Mouse (Mus musculus) hindbrain, embryonic 13.5 days (tissue): ENCODE measurements around the gene Rrbp1. TPM values are rescaled to one million over a fixed set of nuclear protein-coding genes. Genes with fewer than 3 reads are reported as not detected.

ENCODE experiments used
- ATAC-seq: fragments of 200-750 bp; cut with Nextera tagmentation; 2 replicates; pipeline ENCODE4 v1.8.0; 2017; ENCODE audit warnings: moderate TSS enrichment; ENCODE audit not compliant: low FRiP score
- H3K27ac ChIP-seq: fragments of 300-500 bp; sonication (generic); 2 replicates; pipeline ENCODE4 v1.5.1; 2015; ENCODE audit warnings: inconsistent platforms, mild to moderate bottlenecking, moderate library complexity
- H3K27me3 ChIP-seq: fragments of 300-500 bp; sonication (generic); 2 replicates; pipeline ENCODE4 v1.6.1; 2015; ENCODE audit warnings: mild to moderate bottlenecking, inconsistent platforms
- H3K36me3 ChIP-seq: fragments of 300-500 bp; sonication (generic); 2 replicates; pipeline ENCODE4 v1.6.1; 2015; ENCODE audit warnings: mild to moderate bottlenecking, inconsistent platforms
- H3K4me1 ChIP-seq: fragments of 300-500 bp; sonication (generic); replicated peaks from 2 replicates; pipeline ENCODE4 v1.6.1; 2015; ENCODE audit warnings: inconsistent platforms
- H3K4me2 ChIP-seq: fragments of 300-500 bp; sonication (generic); 2 replicates; pipeline ENCODE4 v1.6.1; 2015; ENCODE audit warnings: inconsistent platforms, mild to moderate bottlenecking, moderate library complexity
- H3K4me3 ChIP-seq: fragments of 300-500 bp; sonication (generic); 2 replicates; pipeline ENCODE4 v1.5.1; 2015; ENCODE audit warnings: mild to moderate bottlenecking, inconsistent platforms
- H3K9ac ChIP-seq: fragments of 300-500 bp; sonication (generic); 2 replicates; pipeline ENCODE4 v1.6.1; 2015; ENCODE audit warnings: mild to moderate bottlenecking, inconsistent platforms
- H3K9me3 ChIP-seq: fragments of 300-500 bp; sonication (generic); 2 replicates; pipeline ENCODE4 v1.6.1; 2016; ENCODE audit warnings: inconsistent platforms
- WGBS: fragments of 180-500 bp; shearing (Covaris S2); methylation state at CpG from one replicate; pipeline ENCODE4 v1.1.7; 2015; 5-methylcytosine and 5-hydroxymethylcytosine counted together
- polyA plus RNA-seq: library from polyadenylated mRNA; unstranded; fragments of >200 nt; fragmentation: Nextera tagmentation; extraction: Ambion mirVana; gene quantifications from 2 replicates; pipeline ENCODE4 v1.2.1, GENCODE M21; 2015

Rrbp1 gene
- polyA plus RNA-seq, 1 experiment from 2014 or later: 37.3 TPM

DNA sequence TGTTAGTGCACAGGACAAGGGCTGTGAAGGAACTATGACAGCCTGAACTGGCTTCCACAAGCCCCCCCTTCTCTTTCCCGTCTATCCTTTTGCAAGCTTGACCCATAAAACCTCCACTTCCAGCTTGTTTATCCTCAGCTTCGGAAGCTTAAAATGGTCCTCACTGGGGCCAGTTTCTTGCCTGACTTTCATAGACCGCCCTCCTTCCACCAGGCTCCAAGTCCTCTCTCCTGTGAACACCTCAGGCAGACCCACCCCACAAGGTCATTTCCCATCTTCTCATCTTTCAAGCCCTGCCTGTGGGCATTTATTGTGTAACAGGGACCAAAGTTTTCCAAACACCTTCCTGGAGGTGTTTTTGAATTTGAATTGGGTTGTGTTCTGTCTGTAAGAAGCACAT is 11.4 kb upstream of the Rrbp1 start:
- H3K4me1 ChIP-seq: no peaks in the 10 kb centered on the region
- H3K4me3 ChIP-seq: no peak overlapping the region
- no peak overlapping the region for H3K27ac ChIP-seq
- H3K36me3 ChIP-seq: no peaks in the 10 kb centered on the region
- no peak overlapping the region for H3K4me2 ChIP-seq
- no peaks in the 10 kb centered on the region for H3K9me3 ChIP-seq
- 84% methylated on average over 3 of the region's 3 CpGs for WGBS
- ATAC-seq: no peak
- H3K9ac ChIP-seq: no peak overlapping the region
- H3K27me3 ChIP-seq: 0 out of 2 replicates have a peak, but pooled peaks cover 2% of the 10 kb centered on the region

DNA sequence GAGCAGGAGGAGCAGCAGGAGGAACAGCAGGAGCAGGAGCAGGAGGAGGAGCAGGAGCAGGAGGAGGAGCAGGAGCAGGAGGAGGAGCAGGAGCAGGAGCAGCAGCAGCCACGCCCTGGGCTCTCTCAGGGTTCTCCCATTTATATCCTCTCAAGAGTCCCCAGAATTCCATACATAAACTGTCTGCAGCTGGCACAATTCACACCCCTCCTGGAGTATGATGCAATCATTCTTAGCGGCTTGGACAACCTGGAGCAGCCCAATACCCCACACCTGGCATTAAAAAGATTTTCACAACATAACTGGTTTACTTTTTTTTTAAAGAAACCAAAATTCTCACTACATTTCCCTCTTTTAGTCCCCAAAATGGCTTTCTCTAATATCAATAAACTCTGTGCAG is 8.9 kb upstream of the Rrbp1 start:
- no peak overlapping the region for H3K27ac ChIP-seq
- no peak overlapping the region for H3K4me3 ChIP-seq
- no peak overlapping the region for H3K9ac ChIP-seq
- no peaks in the 10 kb centered on the region for H3K36me3 ChIP-seq
- 71% methylated on average over 2 of the region's 2 CpGs for WGBS
- no peak for ATAC-seq
- H3K4me1 ChIP-seq: no peaks in the 10 kb centered on the region
- 0 out of 2 replicates have a peak, but pooled peaks cover 2% of the 10 kb centered on the region for H3K27me3 ChIP-seq
- no peak overlapping the region for H3K4me2 ChIP-seq
- H3K9me3 ChIP-seq: no peaks in the 10 kb centered on the region

DNA sequence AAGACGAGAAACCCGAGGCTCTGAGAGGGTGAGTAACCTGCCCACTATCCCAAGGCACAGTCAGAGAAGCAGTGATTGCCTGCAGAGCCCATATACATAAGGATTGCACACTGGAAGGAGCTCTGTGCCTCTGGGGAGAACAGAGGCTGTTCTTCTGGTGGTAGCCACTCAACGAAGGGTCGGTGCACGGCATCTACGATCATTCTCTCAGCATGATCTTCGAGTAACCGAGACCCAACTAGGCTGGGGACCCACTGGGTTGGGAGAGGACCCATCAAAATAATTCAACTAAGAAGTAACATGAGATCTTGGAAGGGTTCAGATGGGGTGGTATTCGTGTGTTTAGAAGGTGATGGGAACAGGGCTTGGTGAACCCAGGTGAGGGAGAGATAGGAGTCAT is 4.8 kb upstream of the Rrbp1 start:
- Histone ChIP-seq H3K4me1 (0 out of 2 replicates have a peak, but pooled peaks cover 9% of the 10 kb centered on the region), H3K9me3 (no peaks in the 10 kb centered on the region), H3K4me3 (no peak overlapping the region), H3K27ac (no peak overlapping the region), H3K27me3 (0 out of 2 replicates have a peak, but pooled peaks cover 2% of the 10 kb centered on the region), H3K9ac (no peak overlapping the region), H3K4me2 (no peak overlapping the region), H3K36me3 (no peaks in the 10 kb centered on the region)
- 91% methylated on average over 9 of the region's 9 CpGs for WGBS
- no peak for ATAC-seq

DNA sequence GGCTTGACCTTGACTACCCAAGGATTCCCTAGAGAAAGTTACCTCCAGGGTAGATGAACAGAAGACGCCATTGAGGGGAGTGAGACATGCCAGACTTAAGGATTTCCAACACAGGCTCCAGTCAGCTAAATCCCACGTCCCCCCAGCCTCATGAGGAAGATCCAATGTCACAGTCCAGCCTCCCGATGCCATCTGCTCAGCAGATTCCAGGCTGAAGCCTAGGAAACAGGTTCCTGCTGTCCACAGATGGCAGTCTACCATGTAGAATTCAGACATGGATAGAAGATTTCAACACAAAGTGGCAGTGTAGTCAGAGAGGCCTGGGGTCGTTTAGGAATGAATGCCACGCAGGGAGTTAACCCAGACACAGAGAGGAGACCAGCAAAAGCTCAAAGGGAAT is 3.4 kb upstream of the Rrbp1 start:
- H3K36me3 ChIP-seq: no peaks in the 10 kb centered on the region
- 22% methylated on average over 5 of the region's 5 CpGs for WGBS
- ATAC-seq: no peak
- H3K4me2 ChIP-seq: no peak overlapping the region
- no peaks in the 10 kb centered on the region for H3K9me3 ChIP-seq
- peaks cover 17% of the 10 kb centered on the region for H3K4me1 ChIP-seq
- H3K9ac ChIP-seq: no peak overlapping the region
- H3K27ac ChIP-seq: no peak overlapping the region
- H3K4me3 ChIP-seq: no peak overlapping the region
- H3K27me3 ChIP-seq: no peaks in the 10 kb centered on the region

DNA sequence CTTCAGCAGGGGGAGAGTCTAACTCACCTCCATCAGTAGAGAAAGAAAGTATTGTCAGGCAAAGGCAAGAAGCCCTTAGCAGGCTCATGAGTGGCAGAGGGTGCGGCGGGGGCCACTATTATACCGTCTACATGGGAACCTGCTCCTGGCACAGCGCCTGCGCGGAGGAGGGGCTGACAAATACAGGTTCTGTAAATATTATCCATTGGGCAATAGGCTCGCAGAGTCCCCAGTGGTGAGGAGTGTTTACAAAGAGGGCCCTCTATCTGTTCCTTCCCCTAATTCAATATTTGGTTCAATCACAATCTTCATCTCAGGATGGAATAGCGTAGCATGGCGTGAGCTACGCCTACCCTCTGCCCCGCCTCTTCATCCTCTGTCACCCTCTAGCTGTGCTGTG is 3.0 kb upstream of the Rrbp1 start:
- 82% methylated on average over 11 of the region's 11 CpGs for WGBS
- Histone ChIP-seq H3K36me3 (no peaks in the 10 kb centered on the region), H3K9ac (no peak overlapping the region), H3K4me2 (no peak overlapping the region), H3K4me1 (peaks cover 22% of the 10 kb centered on the region), H3K9me3 (no peaks in the 10 kb centered on the region), H3K27ac (no peak overlapping the region), H3K27me3 (no peaks in the 10 kb centered on the region), H3K4me3 (no peak overlapping the region)
- ATAC-seq: no peak

DNA sequence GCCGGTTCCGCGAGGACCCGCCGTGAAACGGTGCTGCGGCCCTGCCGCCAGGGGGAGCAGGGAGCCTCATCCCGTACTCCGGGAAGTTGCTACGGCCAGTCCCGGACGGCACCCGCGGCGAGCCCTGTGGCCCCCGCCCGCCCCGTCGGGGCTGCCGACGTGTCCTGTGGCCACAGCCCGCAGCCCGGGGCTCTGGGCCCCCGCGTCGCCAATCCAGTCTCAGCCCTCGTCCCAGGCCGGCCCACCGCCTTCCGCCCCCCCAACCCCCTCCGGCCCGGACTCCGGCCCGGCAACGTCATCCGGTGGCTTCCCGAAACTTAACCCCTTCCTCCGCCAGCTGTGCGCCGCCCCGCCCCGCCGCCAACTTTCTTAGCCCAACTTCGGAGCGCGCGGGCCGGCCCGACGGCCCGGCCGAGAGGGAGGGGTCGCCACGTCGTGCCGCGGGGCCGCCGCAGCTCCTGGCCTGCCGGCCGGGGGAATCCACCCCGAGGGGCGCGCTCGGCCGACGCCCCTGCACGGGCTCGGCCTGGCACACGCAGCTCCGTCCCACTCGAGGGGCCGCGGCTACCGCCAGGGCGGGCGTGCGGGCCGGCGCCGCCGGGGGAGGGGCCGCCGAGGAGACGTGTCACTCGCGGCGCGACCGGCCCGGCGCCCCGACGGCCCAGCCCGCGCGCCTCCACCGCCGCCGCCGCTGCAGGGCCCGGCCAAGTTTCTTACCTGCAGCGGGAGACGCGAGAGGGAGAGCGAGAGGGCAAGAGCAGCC is 600 bp downstream of the Rrbp1 start:
- H3K27ac ChIP-seq: peak overlapping the region; percentile 90
- peak overlapping the region; percentile 90 for H3K4me3 ChIP-seq
- H3K9ac ChIP-seq: peak overlapping the region; percentile 85
- H3K4me1 ChIP-seq: peaks cover 39% of the 10 kb centered on the region
- no peaks in the 10 kb centered on the region for H3K9me3 ChIP-seq
- peak; percentile 29 for ATAC-seq
- no peaks in the 10 kb centered on the region for H3K27me3 ChIP-seq
- H3K36me3 ChIP-seq: no peaks in the 10 kb centered on the region
- H3K4me2 ChIP-seq: peak overlapping the region; percentile 62
- WGBS: under 1% methylated on average over 77 of the region's 107 CpGs

DNA sequence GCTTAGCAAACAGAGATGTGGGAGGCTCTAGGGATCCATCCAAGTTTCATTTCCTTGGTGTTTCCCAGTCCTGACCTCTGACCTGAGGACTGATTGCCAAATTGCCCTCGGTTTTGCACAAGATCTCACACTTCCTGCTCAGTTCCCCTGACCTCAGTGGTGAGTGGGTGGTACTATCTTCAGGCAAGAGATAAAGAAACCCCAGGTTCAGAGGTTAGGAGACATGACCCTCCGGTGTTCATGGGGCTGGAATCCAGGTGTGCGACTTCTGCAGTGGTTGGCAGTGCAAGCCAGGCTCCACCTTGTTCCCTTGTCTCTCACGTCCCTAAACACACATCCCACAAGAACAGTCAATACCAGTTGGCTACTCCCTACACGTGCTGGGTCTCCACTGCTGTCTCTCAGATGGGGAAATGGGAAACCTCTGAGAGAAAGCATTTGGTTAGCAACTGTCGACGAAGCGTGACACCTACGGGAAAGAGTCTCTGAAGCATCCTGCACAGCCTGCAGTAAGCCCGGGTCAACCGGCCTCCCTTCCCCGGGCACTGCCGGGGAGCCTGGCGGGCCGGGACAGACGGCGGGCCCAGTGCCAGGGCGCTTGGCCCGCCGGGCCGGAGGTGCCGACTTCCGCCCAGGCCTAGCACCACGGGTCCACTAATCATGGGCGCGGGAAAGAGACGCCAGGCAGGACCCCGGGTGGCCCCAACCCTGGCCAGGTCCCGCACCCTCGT is 1.3 kb downstream of the Rrbp1 start:
- Histone ChIP-seq H3K9me3 (no peaks in the 10 kb centered on the region), H3K9ac (peak overlapping the region; percentile 85), H3K4me2 (peak overlapping the region; percentile 62), H3K36me3 (no peaks in the 10 kb centered on the region), H3K4me1 (peaks cover 44% of the 10 kb centered on the region), H3K27ac (peak overlapping the region; percentile 90; the same call in 1 of the 2 replicates), H3K4me3 (peak overlapping the region; percentile 90), H3K27me3 (no peaks in the 10 kb centered on the region)
- ATAC-seq: peak; percentile 12
- 4% methylated on average over 30 of the region's 30 CpGs for WGBS

DNA sequence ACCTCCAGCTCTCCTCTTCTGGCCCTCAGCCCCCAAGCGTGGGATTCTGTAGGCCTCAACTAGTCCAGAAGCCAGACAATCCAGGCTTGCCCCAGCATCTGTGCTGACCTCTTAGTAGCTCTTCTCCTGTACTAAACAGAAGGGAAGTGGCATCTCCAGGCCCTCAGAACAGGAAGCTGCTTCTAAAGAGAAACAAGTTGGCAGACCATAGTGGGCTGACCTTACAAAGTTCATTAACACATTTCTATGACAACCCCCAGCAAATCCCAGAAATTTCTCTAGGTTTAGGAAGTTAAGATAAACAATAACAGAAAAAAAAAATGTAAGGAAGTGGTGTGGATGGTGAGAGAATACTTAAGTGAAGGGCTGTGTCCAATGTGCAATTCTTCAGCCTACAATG is 2.0 kb downstream of the Rrbp1 start:
- Histone ChIP-seq H3K4me1 (peaks cover 40% of the 10 kb centered on the region), H3K4me2 (peak overlapping the region; percentile 62; the same call in 1 of the 2 replicates), H3K36me3 (no peaks in the 10 kb centered on the region), H3K9me3 (no peaks in the 10 kb centered on the region), H3K4me3 (peak overlapping the region; percentile 90; the same call in 1 of the 2 replicates), H3K27me3 (no peaks in the 10 kb centered on the region), H3K9ac (no peak overlapping the region), H3K27ac (no peak overlapping the region)
- ATAC-seq: no peak
- 90% methylated on average over 1 of the region's 1 CpGs for WGBS

DNA sequence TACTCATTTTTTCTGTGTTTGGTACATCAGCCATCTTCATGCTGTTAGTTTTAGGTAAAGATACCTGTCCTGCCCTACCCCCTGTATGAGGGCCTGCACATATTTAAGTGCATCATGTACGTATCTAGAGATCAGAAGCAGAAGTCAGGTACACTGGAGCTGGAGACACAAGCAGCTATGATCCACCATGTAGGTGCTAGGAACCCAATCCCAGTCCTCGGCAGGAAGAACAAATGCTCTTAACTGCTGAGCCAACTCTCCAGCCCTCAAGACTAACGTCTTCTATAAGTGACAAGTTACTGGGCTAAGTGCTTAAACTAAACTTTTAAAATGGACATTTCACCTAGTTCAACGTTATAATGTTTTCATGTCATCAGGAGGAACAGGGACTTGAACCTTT is 3.9 kb downstream of the Rrbp1 start:
- Histone ChIP-seq H3K27me3 (no peaks in the 10 kb centered on the region), H3K4me1 (peaks cover 40% of the 10 kb centered on the region), H3K27ac (no peak overlapping the region), H3K4me2 (no peak overlapping the region), H3K9ac (no peak overlapping the region), H3K36me3 (no peaks in the 10 kb centered on the region), H3K9me3 (no peaks in the 10 kb centered on the region), H3K4me3 (no peak overlapping the region)
- 94% methylated on average over 4 of the region's 4 CpGs for WGBS
- ATAC-seq: no peak

DNA sequence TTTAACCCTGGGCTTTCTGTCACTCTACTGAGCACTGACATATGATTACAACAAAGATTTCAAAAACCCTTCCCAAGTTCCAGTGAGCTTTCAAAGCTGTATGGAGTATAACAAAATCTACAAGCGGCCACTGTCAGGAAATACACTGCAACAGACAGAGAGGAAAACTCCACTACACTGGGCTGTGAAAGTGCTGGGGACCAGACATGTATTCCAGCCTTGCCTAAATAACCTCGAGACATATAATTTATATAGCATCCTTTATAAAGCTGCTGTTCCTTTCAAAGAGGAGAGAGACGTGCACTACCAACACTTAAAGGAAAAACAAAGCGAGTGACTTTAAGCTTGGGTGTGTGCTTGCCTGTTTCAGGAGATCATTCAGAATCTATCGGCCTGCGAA is 4.4 kb downstream of the Rrbp1 start:
- ATAC-seq: no peak
- H3K4me3 ChIP-seq: no peak overlapping the region
- no peak overlapping the region for H3K9ac ChIP-seq
- WGBS: 91% methylated on average over 6 of the region's 6 CpGs
- no peaks in the 10 kb centered on the region for H3K36me3 ChIP-seq
- peaks cover 40% of the 10 kb centered on the region for H3K4me1 ChIP-seq
- H3K27ac ChIP-seq: no peak overlapping the region
- H3K4me2 ChIP-seq: no peak overlapping the region
- H3K9me3 ChIP-seq: no peaks in the 10 kb centered on the region
- H3K27me3 ChIP-seq: no peaks in the 10 kb centered on the region

DNA sequence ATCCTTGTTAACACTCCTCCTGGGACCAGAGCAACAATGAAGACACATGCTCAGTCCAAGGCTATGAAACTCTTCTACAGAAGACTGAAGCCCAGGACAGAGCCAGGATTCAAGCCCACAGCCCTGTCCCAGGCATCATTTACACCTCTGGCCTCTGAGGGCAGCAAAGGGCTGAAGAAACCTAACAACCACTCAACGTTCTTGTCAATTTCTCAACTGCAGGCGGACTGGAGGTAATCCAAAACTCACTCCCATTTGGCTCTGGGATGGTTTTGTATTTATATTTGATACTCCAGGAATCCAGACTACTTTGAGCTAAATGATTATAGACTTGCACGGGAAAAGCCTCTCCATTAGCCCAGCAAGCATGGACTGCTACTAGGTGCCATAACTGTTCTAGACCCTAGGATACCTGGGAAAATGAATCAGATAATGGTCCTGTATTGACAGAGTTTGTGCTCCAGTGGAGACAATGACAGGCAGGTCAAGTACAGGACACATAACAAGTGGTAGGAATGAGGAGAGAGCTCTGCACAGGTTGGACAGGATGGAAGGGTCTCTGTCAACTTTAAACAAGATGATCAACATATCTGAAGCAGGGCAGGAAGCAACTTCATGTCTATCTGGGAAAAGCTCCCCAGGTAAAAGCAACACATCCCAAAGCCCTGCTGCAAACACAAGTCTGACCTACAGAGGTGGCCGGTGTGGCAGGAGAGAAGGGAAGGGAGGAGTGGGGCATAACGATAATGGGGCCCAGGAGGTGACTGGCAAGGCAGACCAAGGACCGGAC is 5.7 kb downstream of the Rrbp1 start:
- H3K4me2 ChIP-seq: no peak overlapping the region
- no peaks in the 10 kb centered on the region for H3K27me3 ChIP-seq
- H3K4me3 ChIP-seq: no peak overlapping the region
- ATAC-seq: no peak
- H3K4me1 ChIP-seq: peaks cover 40% of the 10 kb centered on the region
- no peaks in the 10 kb centered on the region for H3K36me3 ChIP-seq
- 82% methylated on average over 6 of the region's 6 CpGs for WGBS
- no peak overlapping the region for H3K27ac ChIP-seq
- H3K9ac ChIP-seq: no peak overlapping the region
- no peaks in the 10 kb centered on the region for H3K9me3 ChIP-seq

DNA sequence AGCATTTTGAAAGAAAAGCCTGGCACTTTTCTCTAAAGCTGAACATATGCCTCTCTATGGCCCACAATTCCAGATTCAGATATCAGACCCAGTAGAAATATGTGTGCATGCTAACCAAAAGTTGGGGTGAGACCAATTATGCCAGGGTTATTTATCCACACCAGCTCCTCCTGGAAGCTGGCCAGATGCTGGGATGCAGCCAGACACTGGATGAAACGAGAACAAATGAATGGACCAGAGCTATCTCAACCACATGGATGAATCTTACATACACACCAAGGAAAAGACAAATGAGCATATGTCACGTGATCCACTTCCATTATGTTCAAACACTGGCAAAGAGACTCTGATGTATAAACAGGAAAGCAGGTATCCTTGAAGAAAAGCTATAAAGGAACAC is 7.5 kb downstream of the Rrbp1 start:
- no peaks in the 10 kb centered on the region for H3K27me3 ChIP-seq
- H3K9me3 ChIP-seq: no peaks in the 10 kb centered on the region
- no peak for ATAC-seq

More for the DNA sequence above, 7.5 kb downstream of the Rrbp1 start:
- 62% methylated on average over 2 of the region's 2 CpGs for WGBS
- H3K4me1 ChIP-seq: peaks cover 22% of the 10 kb centered on the region
- no peak overlapping the region for H3K4me2 ChIP-seq
- no peak overlapping the region for H3K9ac ChIP-seq
- H3K27ac ChIP-seq: no peak overlapping the region
- H3K4me3 ChIP-seq: no peak overlapping the region
- no peaks in the 10 kb centered on the region for H3K36me3 ChIP-seq
